Mouse (Mus musculus) heart, embryonic 10.5 days (tissue): ENCODE results near the gene Ddit4l. TPM values are rescaled to one million over a fixed set of nuclear protein-coding genes. Genes with fewer than 3 reads are reported as not detected.
"Not testable (repeated sequence)": the region's sequence is repeated elsewhere in the genome, so short reads cannot be mapped to it uniquely, and the experiment has no call there.

Source experiments
- DNase-seq: peaks from one replicate; pipeline ENCODE4 v3.0.0-alpha.2; 2017; ENCODE audit warnings: low spot score
- H3K27ac ChIP-seq: fragments of 300-500 bp; sonication (generic); 2 replicates; pipeline ENCODE4 v1.5.1; 2016; ENCODE audit warnings: mild to moderate bottlenecking
- H3K27me3 ChIP-seq: fragments of 300-500 bp; sonication (generic); 2 replicates; pipeline ENCODE4 v1.6.1; 2016; ENCODE audit warnings: mild to moderate bottlenecking; ENCODE audit not compliant: poor library complexity, insufficient read depth, severe bottlenecking
- H3K36me3 ChIP-seq: fragments of 300-500 bp; sonication (generic); 2 replicates; pipeline ENCODE4 v1.6.1; 2016; ENCODE audit warnings: mild to moderate bottlenecking, moderate library complexity
- H3K4me1 ChIP-seq: fragments of 300-500 bp; sonication (generic); 2 replicates; pipeline ENCODE4 v1.6.1; 2016; ENCODE audit warnings: mild to moderate bottlenecking
- H3K4me3 ChIP-seq: fragments of 300-500 bp; sonication (generic); 2 replicates; pipeline ENCODE4 v1.5.1; 2016; ENCODE audit warnings: mild to moderate bottlenecking, moderate library complexity
- H3K9me3 ChIP-seq: fragments of 300-500 bp; sonication (generic); 2 replicates; pipeline ENCODE4 v1.6.1; 2016; ENCODE audit warnings: mild to moderate bottlenecking, moderate library complexity
- WGBS: fragments of 180-500 bp; shearing (Covaris S2); methylation state at CpG from one replicate; pipeline ENCODE4 v1.1.7; 2016; 5-methylcytosine and 5-hydroxymethylcytosine counted together
- polyA plus RNA-seq: library from polyadenylated mRNA; unstranded; fragments of >200 nt; fragmentation: Nextera tagmentation; extraction: Ambion mirVana; gene quantifications from 2 replicates; pipeline ENCODE4 v1.2.1, GENCODE M21; 2016

Ddit4l gene
- polyA plus RNA-seq, 1 experiment from 2014 or later, result 3.2 TPM

DNA sequence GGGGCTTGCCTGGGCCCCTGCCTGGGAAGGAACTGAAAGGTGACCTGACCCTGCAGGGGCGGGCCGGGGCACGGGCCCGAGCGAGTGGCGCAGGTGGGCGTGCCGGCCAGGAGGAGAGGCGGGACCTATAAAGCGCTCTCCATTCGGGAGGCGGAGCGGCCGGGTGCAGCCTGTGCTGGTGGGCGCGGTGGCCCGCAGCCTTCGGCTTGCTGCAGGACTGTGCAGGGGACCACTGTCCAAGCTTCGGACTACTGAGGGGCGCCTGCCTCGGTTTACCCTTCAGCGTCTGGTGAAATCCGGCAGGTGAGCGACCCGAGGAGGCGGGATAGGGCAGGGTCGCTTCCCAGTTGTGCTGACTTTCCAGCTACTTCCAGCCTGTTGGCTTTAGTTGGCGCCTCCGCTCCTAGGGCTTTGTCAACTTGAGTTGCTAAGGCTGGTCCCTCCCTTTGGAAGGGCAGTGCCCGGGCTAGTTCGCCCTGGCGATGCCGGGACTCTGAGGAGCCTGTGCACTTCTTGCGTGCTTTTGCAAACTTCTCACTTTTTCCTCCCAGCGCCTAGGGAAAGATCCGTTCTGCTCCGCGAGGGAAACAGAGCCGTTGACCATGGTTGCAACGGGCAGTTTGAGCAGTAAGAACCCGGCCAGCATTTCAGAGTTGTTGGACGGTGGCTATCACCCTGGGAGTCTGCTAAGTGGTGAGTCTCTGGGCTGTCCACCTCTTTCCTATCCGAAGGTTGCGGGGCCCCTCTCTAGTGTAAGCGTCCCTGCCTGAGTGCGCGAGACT lies 2.4 kb downstream of the Ddit4l start:
- Histone ChIP-seq H3K4me1 (peaks cover 12% of the 10 kb centered on the region; the same call in 1 of the 2 replicates), H3K27ac (peak overlapping the region; percentile 70), H3K4me3 (peak overlapping the region; percentile 75), H3K27me3 (peaks cover 12% of the 10 kb centered on the region; the same call in 1 of the 2 replicates), H3K9me3 (no peaks in the 10 kb centered on the region), H3K36me3 (no peaks in the 10 kb centered on the region)
- WGBS, result under 1% methylated on average over 46 of the region's 47 CpGs
- DNase-seq, result peak; percentile 82

DNA sequence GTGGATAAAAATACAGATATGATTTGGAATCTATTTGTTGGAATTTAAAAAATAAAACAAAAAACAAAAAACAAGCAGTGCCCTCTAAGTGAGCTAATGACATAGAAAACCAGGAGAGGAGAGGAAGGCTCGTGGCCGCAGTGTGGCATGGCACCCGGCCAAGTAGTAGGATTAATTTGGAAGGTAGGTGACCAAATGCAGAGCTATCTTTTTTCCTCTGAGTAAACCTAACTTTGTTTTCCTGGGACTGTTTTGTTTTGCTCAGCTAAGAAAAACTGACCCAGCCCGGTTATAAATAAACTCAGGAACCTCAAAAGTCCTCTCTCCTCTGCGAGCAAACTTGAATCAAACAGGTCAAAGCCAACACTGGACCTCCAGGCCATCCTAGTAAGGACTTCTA lies 3.6 kb downstream of the Ddit4l start:
- Histone ChIP-seq H3K4me1 (peaks cover 12% of the 10 kb centered on the region; the same call in 1 of the 2 replicates), H3K36me3 (no peaks in the 10 kb centered on the region), H3K4me3 (no peak overlapping the region), H3K27ac (no peak overlapping the region), H3K9me3 (no peaks in the 10 kb centered on the region), H3K27me3 (peaks cover 12% of the 10 kb centered on the region; the same call in 1 of the 2 replicates)
- DNase-seq, result no peak
- 79% methylated on average over 5 of the region's 5 CpGs for WGBS

DNA sequence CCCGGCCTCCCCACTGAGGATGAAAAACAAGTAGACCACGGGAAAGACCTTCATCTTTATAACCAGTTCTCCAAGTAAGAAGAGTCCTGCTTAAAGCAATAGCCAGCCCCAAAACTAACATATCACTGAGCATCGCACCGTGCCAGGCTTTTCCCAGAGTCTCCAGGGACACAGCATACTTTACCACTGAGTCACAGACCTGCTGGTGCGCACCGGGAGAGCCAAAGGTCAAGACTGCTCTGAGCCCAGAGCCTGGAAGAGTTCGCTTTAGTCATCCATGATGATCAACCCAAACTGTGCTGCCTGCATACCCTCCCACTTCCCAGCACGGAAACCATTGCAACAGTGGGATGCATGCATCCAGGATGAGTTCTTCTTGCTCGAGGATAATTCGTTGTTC lies 12.3 kb downstream of the Ddit4l start:
- WGBS, result 74% methylated on average over 10 of the region's 10 CpGs
- no peak for DNase-seq
- Histone ChIP-seq H3K4me1 (no peaks in the 10 kb centered on the region), H3K9me3 (no peaks in the 10 kb centered on the region), H3K36me3 (no peaks in the 10 kb centered on the region), H3K4me3 (no peak overlapping the region), H3K27ac (no peak overlapping the region), H3K27me3 (no peaks in the 10 kb centered on the region)

DNA sequence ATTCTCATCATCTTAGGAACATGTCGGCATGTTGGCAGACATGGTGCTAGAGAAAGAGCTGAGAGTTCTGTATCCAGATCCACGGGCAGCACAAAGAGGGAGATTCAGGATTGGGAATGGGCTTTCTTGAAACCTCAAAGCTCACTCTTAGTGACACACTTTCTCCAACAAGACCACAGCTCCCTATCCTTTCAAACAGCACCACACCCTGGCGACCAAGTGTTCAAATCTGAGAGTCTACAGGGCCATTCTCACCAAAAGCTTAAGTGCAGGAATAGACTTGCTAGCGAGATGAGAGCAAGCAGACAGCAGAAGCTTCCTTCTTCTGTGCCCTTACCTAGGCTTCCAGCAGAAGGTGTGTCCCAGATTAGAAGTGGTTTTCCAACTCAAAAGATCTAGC lies 15.2 kb downstream of the Ddit4l start:
- no peak for DNase-seq
- 72% methylated on average over 4 of the region's 4 CpGs for WGBS
- Histone ChIP-seq H3K4me1 (no peaks in the 10 kb centered on the region), H3K9me3 (no peaks in the 10 kb centered on the region), H3K4me3 (no peak overlapping the region), H3K27ac (no peak overlapping the region), H3K27me3 (no peaks in the 10 kb centered on the region), H3K36me3 (no peaks in the 10 kb centered on the region)

DNA sequence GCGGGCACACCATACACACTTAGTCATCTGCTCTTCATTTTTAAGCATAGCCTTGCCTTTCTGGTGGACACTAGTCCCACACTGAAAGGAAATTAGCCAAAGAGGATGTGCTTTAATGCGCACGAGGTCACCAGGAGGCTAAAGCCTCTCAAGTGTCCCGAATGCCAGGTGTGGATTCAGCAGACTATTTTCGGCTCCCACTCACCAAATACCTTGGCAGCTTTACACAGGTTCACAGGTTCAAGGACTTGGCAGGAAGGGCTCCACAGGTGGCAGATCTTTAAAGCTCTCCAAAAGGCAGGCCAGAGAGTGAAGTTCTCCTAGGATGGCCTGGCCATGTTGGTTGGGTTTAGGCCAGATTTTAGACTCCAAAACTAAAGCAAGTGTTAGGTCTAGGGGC lies 19.8 kb downstream of the Ddit4l start:
- 81% methylated on average over 5 of the region's 5 CpGs for WGBS
- no peaks in the 10 kb centered on the region for H3K36me3 ChIP-seq
- DNase-seq, result no peak
- no peaks in the 10 kb centered on the region for H3K27me3 ChIP-seq
- no peaks in the 10 kb centered on the region for H3K9me3 ChIP-seq
- H3K27ac ChIP-seq, result no peak overlapping the region
- no peak overlapping the region for H3K4me3 ChIP-seq
- no peaks in the 10 kb centered on the region for H3K4me1 ChIP-seq

DNA sequence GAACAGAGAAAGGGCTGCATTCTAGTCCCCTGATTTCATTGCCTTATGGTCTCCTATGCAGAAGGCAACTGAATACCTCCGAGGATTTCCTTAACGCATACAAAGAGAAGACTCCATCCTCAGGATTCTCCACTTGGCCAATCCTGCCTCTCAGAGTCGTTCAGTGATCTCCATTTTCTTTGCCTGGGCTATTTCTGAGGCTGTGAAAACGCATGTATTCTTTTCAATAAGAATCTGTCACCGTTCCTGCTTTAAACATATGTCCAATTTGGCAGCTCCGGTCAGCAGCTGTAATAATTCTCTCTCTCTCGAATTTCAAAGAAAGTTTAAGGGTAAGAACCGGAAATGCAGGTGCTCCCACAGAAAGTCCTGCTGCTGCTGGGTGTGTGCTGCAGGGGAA lies 20.7 kb downstream of the Ddit4l start:
- no peak for DNase-seq
- H3K36me3 ChIP-seq, result no peaks in the 10 kb centered on the region
- 73% methylated on average over 8 of the region's 8 CpGs for WGBS
- no peaks in the 10 kb centered on the region for H3K4me1 ChIP-seq
- H3K27ac ChIP-seq, result no peak overlapping the region
- no peaks in the 10 kb centered on the region for H3K9me3 ChIP-seq
- no peaks in the 10 kb centered on the region for H3K27me3 ChIP-seq
- no peak overlapping the region for H3K4me3 ChIP-seq

DNA sequence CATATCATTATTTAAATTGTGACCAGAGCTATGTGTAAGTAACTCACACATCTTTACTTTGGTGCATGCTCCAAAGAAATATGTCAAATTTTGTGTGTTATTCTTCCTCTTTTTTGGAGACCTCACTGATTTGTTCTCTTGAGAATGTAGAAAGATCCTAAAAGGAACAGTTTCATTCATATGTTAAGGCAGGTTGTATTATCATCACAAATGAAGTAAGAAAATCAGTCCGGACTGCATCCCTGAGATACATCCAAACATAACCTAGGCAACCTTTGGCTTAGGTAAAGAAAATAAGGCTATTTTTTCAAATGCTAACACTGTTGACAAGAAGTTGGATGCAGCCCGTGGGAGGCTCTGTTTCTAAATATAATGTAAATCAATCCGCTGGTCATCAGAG lies 21.2 kb downstream of the Ddit4l start:
- H3K9me3 ChIP-seq, result no peaks in the 10 kb centered on the region
- WGBS, result 79% methylated on average over 3 of the region's 3 CpGs
- H3K27ac ChIP-seq, result no peak overlapping the region
- H3K4me1 ChIP-seq, result no peaks in the 10 kb centered on the region
- no peaks in the 10 kb centered on the region for H3K27me3 ChIP-seq
- H3K36me3 ChIP-seq, result no peaks in the 10 kb centered on the region
- H3K4me3 ChIP-seq, result no peak overlapping the region
- DNase-seq, result no peak

DNA sequence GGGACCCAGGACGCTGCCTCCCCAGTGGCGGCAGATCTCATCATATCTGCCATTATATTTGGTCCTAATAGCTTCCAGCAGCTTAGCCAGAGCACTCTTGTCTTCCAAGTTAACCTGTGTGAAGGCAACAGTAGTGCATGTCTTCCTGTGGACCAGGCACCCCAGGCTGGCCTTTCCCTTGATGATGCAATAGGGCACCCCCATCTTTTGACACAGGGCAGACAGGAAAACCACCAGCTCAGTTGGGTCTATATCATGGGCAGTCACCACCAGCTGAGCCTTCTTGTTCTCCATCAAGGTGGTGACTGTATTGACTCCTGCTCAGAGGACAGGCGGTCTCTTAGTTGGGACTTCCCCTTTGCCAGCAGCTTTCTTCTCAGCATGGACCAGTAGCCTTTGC lies 22.7 kb downstream of the Ddit4l start:
- Histone ChIP-seq H3K9me3 (no peaks in the 10 kb centered on the region), H3K4me3 (no peak overlapping the region), H3K36me3 (no peaks in the 10 kb centered on the region), H3K27ac (no peak overlapping the region), H3K4me1 (no peaks in the 10 kb centered on the region), H3K27me3 (no peaks in the 10 kb centered on the region)
- 84% methylated on average over 3 of the region's 3 CpGs for WGBS
- no peak for DNase-seq

DNA sequence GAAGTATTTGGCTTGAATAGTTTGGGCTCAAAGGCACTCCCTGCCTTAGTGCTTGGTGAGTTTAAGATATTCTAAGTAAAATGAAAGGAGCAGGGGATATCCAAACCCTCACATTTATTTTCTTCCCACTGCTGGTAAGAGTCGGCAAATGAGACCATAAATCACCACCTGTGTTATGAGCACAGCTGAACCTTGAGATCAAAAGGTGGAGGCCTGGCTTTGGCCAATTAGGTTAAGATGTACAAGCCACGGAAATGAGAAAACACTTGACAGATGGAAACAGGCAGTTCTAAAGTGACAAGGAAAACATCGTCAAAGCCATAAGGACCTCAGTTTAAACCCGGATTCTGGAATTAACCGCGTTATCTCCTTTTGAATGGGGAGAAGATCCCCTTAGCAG lies 23.5 kb downstream of the Ddit4l start:
- H3K9me3 ChIP-seq, result no peaks in the 10 kb centered on the region
- no peaks in the 10 kb centered on the region for H3K36me3 ChIP-seq
- H3K27me3 ChIP-seq, result no peaks in the 10 kb centered on the region
- H3K4me3 ChIP-seq, result no peak overlapping the region
- no peaks in the 10 kb centered on the region for H3K4me1 ChIP-seq
- 79% methylated on average over 6 of the region's 6 CpGs for WGBS
- DNase-seq, result no peak
- no peak overlapping the region for H3K27ac ChIP-seq

DNA sequence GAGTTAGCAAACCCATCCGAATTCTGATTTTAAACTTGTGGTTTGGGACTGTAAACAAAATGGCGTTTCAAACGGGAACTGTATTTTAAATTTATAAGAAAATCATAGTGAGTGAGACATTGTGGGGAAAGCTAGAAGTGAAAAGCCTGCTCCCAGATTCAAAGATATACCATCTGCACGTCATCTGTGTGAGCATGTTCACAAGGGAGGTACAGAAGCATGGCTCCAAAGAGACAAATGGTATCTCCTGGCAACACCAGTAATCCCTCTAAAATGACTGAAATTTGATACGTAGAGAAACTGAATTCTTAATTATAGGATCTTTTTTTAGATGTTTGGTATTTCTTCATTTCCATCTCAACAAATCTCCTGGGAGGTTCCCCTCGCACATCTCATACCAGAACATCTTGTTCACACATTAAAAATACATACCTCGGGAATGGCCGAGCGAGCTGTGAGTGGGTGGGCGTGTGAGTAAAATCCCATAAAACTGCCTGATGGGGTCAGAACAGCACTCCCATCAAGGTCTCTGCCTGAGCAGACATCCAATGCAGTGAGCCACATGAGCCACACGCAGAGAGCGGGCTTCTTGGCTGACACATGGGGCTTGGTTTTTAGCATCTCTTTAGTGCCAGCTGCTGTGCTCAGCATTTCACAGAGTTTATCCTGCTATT lies 26.2 kb downstream of the Ddit4l start:
- H3K4me1 ChIP-seq, result no peaks in the 10 kb centered on the region
- no peaks in the 10 kb centered on the region for H3K36me3 ChIP-seq
- no peak for DNase-seq
- no peak overlapping the region for H3K27ac ChIP-seq
- WGBS, result 85% methylated on average over 12 of the region's 12 CpGs
- H3K4me3 ChIP-seq, result no peak overlapping the region
- H3K9me3 ChIP-seq, result no peaks in the 10 kb centered on the region
- H3K27me3 ChIP-seq, result no peaks in the 10 kb centered on the region

DNA sequence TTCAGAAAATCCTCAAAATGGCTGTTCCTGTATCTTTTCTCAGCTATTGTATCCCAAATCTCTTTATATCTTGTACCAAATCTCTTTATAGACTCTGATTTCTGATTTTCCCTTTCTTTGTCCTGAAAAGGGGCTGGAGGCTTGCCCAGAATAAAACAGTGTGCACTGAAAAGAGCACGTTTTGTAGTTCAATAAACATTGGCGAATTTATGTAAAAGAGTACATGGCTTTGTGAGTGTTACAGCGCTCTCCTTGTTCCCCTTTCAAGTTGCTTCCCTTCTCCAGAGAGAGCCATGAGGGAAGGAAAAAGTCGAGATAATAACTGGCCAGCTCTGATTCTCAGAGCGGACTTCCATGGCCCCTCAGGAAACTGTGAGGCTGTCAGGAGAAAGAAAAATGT lies 27.7 kb downstream of the Ddit4l start:
- H3K27ac ChIP-seq, result no peak overlapping the region
- H3K36me3 ChIP-seq, result no peaks in the 10 kb centered on the region
- no peak overlapping the region for H3K4me3 ChIP-seq
- H3K9me3 ChIP-seq, result no peaks in the 10 kb centered on the region
- no peaks in the 10 kb centered on the region for H3K27me3 ChIP-seq
- no peak for DNase-seq
- no peaks in the 10 kb centered on the region for H3K4me1 ChIP-seq
- 68% methylated on average over 5 of the region's 5 CpGs for WGBS

DNA sequence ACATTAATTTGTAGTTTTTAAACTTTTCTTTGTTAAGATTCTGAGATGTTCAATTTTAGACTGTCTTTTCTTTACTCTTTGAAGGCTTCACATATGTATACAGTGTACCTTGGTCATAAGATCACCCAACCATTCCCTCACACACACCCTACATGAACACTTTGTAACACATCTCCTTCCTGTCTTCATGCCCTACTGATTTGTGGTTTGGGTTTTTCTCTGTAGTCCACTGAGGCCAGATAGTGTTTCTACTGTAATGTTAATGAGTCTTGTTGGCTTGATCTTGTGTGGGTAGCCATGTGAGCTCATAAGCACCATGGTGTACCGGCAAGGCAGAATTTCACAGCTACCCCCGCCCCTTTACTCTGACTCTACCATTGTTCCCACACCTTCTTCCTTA lies 31.4 kb downstream of the Ddit4l start:
- H3K4me3 ChIP-seq, result no peak overlapping the region
- H3K27ac ChIP-seq, result no peak overlapping the region
- H3K27me3 ChIP-seq, result no peaks in the 10 kb centered on the region
- no peaks in the 10 kb centered on the region for H3K9me3 ChIP-seq
- no peaks in the 10 kb centered on the region for H3K36me3 ChIP-seq
- H3K4me1 ChIP-seq, result no peaks in the 10 kb centered on the region
- DNase-seq, result no peak
- WGBS, result 92% methylated on average over 2 of the region's 2 CpGs

DNA sequence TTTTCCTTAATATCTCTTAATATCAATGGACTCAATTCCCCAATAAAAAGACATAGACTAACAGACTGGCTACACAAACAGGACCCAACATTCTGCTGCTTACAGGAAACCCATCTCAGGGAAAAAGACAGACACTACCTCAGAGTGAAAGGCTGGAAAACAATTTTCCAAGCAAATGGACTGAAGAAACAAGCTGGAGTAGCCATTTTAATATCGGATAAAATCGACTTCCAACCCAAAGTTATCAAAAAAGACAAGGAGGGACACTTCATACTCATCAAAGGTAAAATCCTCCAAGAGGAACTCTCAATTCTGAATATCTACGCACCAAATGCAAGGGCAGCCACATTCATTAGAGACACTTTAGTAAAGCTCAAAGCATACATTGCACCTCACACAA lies 49.8 kb downstream of the Ddit4l start, which contains the start of gene Gm21962:
TSS of gene Gm21962 (plus strand) at position 301 of the 400 bp plus-strand sequence.
- H3K36me3 ChIP-seq, DNase-seq, H3K9me3 ChIP-seq, H3K27ac ChIP-seq, H3K4me1 ChIP-seq, H3K27me3 ChIP-seq, H3K4me3 ChIP-seq: not testable (repeated sequence)
- WGBS, result no CpG with 5 or more reads among the region's 3 CpGs
